Mouse (Mus musculus) CH12.LX (cell line): ENCODE results near the gene Klc4. TPM values are rescaled to one million over a fixed set of nuclear protein-coding genes. Genes with fewer than 3 reads are reported as not detected.
A peak's percentile ranks its signal among the peaks of the same experiment; 100 is the strongest.

Source experiments
- DNase-seq: peaks from one replicate; pipeline ENCODE4 v3.0.0-alpha.2; 2013; ENCODE audit errors: extremely low read depth
- H3K27ac ChIP-seq: 2 replicates; pipeline ENCODE4 v1.5.1; 2012; ENCODE audit warnings: low read depth, mild to moderate bottlenecking, control low read depth, moderate library complexity; ENCODE audit not compliant: insufficient read depth
- H3K27me3 ChIP-seq: replicated peaks from 2 replicates; pipeline ENCODE3; 2012; ENCODE audit warnings: inconsistent platforms
- H3K36me3 ChIP-seq, 2 experiments: replicated peaks in 1 of 2; 2 replicates each; pipeline versions ENCODE3 to v1.6.1; 2012; ENCODE audit warnings: inconsistent platforms in 1 of 2, low read length in 1 of 2, mild to moderate bottlenecking in 1 of 2, mixed read lengths in 1 of 2, moderate library complexity in 1 of 2; ENCODE audit not compliant: control insufficient read depth in 1 of 2, insufficient read depth in 1 of 2
- H3K4me1 ChIP-seq, 2 experiments: 2 replicates each; pipeline ENCODE4 v1.6.1; 2012; ENCODE audit warnings: inconsistent platforms in 1 of 2, moderate library complexity in 1 of 2; ENCODE audit not compliant: insufficient read depth in 2 of 2, control insufficient read depth in 1 of 2
- H3K4me2 ChIP-seq: 2 replicates; pipeline ENCODE4 v1.6.1; 2012; ENCODE audit warnings: low read depth, mild to moderate bottlenecking, control low read depth; ENCODE audit not compliant: poor library complexity, insufficient read depth, severe bottlenecking
- H3K4me3 ChIP-seq, 3 experiments: fragments of 150-350 bp in 1 of 3; sonication (generic) in 1 of 3; replicated peaks in 1 of 3; 2 replicates each; pipeline versions ENCODE3 to v1.5.1; 2011 to 2012; ENCODE audit warnings: low read depth in 2 of 3, low read length in 2 of 3, mild to moderate bottlenecking in 2 of 3, moderate library complexity in 2 of 3, control low read depth in 1 of 3, improper control_type of control experiment in 1 of 3, inconsistent platforms in 1 of 3, mixed read lengths in 1 of 3; ENCODE audit not compliant: poor library complexity in 1 of 3
- H3K79me2 ChIP-seq: replicated peaks from 2 replicates; pipeline ENCODE4 v1.6.1; 2012; ENCODE audit warnings: mild to moderate bottlenecking, moderate library complexity; ENCODE audit not compliant: control insufficient read depth, poor library complexity, insufficient read depth, severe bottlenecking; ENCODE audit errors: extremely low read depth
- H3K9ac ChIP-seq: 2 replicates; pipeline ENCODE4 v1.6.1; 2012; ENCODE audit warnings: low read depth, mild to moderate bottlenecking, control low read depth, moderate library complexity; ENCODE audit not compliant: insufficient read depth
- H3K9me3 ChIP-seq: replicated peaks from 2 replicates; pipeline ENCODE3; 2012; ENCODE audit warnings: low read length, inconsistent platforms, mixed read lengths
- BHLHE40 ChIP-seq: IDR thresholded peaks from 2 replicates; pipeline ENCODE4 v1.6.1; 2011; ENCODE audit warnings: mild to moderate bottlenecking, low read depth, low read length, improper control_type of control experiment
- CHD2 ChIP-seq: IDR thresholded peaks from 2 replicates; pipeline ENCODE4 v1.6.1; 2011; ENCODE audit warnings: low read length, improper control_type of control experiment
- CTCF ChIP-seq, 2 experiments: IDR thresholded peaks in 1 of 2; conservative IDR thresholded peaks in 1 of 2; 2 replicates each; pipeline ENCODE4 v1.5.1; 2011 to 2012; ENCODE audit warnings: low read depth in 2 of 2, low read length in 2 of 2, improper control_type of control experiment in 1 of 2, inconsistent platforms in 1 of 2, mild to moderate bottlenecking in 1 of 2, moderate library complexity in 1 of 2
- JUN ChIP-seq: IDR thresholded peaks from 2 replicates; pipeline ENCODE4 v1.6.1; 2011; ENCODE audit warnings: low read depth, mild to moderate bottlenecking, low read length, improper control_type of control experiment, moderate library complexity; ENCODE audit not compliant: insufficient read depth
- KAT2A ChIP-seq: IDR thresholded peaks from 2 replicates; pipeline ENCODE4 v1.6.1; 2012; ENCODE audit warnings: low read length, improper control_type of control experiment, inconsistent platforms; ENCODE audit not compliant: insufficient replicate concordance
- MAZ ChIP-seq: IDR thresholded peaks from 2 replicates; pipeline ENCODE4 v1.6.1; 2012; ENCODE audit warnings: low read depth, mild to moderate bottlenecking, inconsistent platforms, low read length, improper control_type of control experiment, moderate library complexity
- MXI1 ChIP-seq: IDR thresholded peaks from 2 replicates; pipeline ENCODE4 v1.6.1; 2011; ENCODE audit warnings: mild to moderate bottlenecking, low read depth, low read length, improper control_type of control experiment
- NELFE ChIP-seq: IDR thresholded peaks from 2 replicates; pipeline ENCODE4 v1.6.1; 2011; ENCODE audit warnings: low read depth, low read length, improper control_type of control experiment
- NRF1 ChIP-seq: IDR thresholded peaks from 2 replicates; pipeline ENCODE4 v1.6.1; 2014; ENCODE audit warnings: low read depth, mild to moderate bottlenecking, inconsistent platforms, low read length, improper control_type of control experiment, moderate library complexity
- POLR2A ChIP-seq: IDR thresholded peaks from 2 replicates; pipeline ENCODE4 v1.6.1; 2011; ENCODE audit warnings: low read depth, mild to moderate bottlenecking, improper control_type of control experiment, low read length
- POLR2AphosphoS2 ChIP-seq: IDR thresholded peaks from 2 replicates; pipeline ENCODE4 v1.6.1; 2011; ENCODE audit warnings: low read depth, low read length, improper control_type of control experiment
- RAD21 ChIP-seq: IDR thresholded peaks from 2 replicates; pipeline ENCODE4 v1.6.1; 2011; ENCODE audit warnings: low read depth, mild to moderate bottlenecking, low read length, improper control_type of control experiment, moderate library complexity
- SMC3 ChIP-seq: IDR thresholded peaks from 2 replicates; pipeline ENCODE4 v1.6.1; 2011; ENCODE audit warnings: low read depth, low read length, improper control_type of control experiment
- USF1 ChIP-seq: IDR thresholded peaks from 2 replicates; pipeline ENCODE4 v1.6.1; 2014; ENCODE audit warnings: low read depth, mild to moderate bottlenecking, inconsistent platforms, low read length, improper control_type of control experiment
- ZC3H11A ChIP-seq: IDR thresholded peaks from 2 replicates; pipeline ENCODE4 v1.6.1; 2012; ENCODE audit warnings: low read depth, mild to moderate bottlenecking, inconsistent platforms, low read length, improper control_type of control experiment
- ZMIZ1 ChIP-seq: IDR thresholded peaks from 2 replicates; pipeline ENCODE4 v1.6.1; 2012; ENCODE audit warnings: low read depth, mild to moderate bottlenecking, inconsistent platforms, low read length, improper control_type of control experiment
- ZNF384 ChIP-seq: IDR thresholded peaks from 2 replicates; pipeline ENCODE4 v1.6.1; 2012; ENCODE audit warnings: low read depth, low read length, improper control_type of control experiment, inconsistent platforms
- dilution Hi-C: fragments of 300-500 bp; cut with MboI; formaldehyde crosslinking; loops from 2 replicates; pipeline ENCODE4 v1.14.3; 2020; ENCODE audit warnings: low sequenced_read_pairs; ENCODE audit not compliant: extremely low pct_unique_long_range_greater_than_20kb, extremely low pct_ligation_motif_present
- in situ Hi-C: fragments of 300-500 bp; cut with MboI; formaldehyde crosslinking; loops from 3 replicates; pipeline ENCODE4 v1.14.3; 2019; ENCODE audit warnings: low sequenced_read_pairs, low pct_ligation_motif_present, low pct_unique_long_range_greater_than_20kb, mixed read lengths
- polyA plus RNA-seq: library from polyadenylated mRNA; unstranded; fragments of >175 nt; gene quantifications from 2 replicates; pipeline ENCODE4 v1.2.1, GENCODE M21; 2012; ENCODE audit warnings: low read depth; ENCODE audit not compliant: insufficient read length
- total RNA-seq, 2 experiments: library from RNA; depleted of rRNA; stranded (reverse); fragments of 300-350 nt in 1 of 2; fragments of >200 nt in 1 of 2; gene quantifications; 2 replicates each; pipeline ENCODE4 v1.2.3; 2012 to 2014

Klc4 gene
- total and polyA plus RNA-seq, 3 experiments, result 6.6 to 10.7 (median 6.7) TPM

GRCm38 (mm10) chr17:46602212-46602611 lies 43.6 kb downstream of the Klc4 start:
- Histone ChIP-seq H3K9me3 (no peaks in the 10 kb centered on the region), H3K27me3 (no peaks in the 10 kb centered on the region), H3K4me2 (no peak overlapping the region), H3K9ac (no peak overlapping the region), H3K36me3 (no peaks in the 10 kb centered on the region), H3K79me2 (no peaks in the 10 kb centered on the region), H3K4me1 (no peaks in the 10 kb centered on the region), H3K4me3 (no peak overlapping the region), H3K27ac (no peak overlapping the region)
- DNase-seq, result no peak
- dilution Hi-C loops, result no loop called here
- TF ChIP-seq POLR2AphosphoS2 (no peak), ZNF384 (no peak), MXI1 (no peak), ZC3H11A (no peak), POLR2A (no peak), JUN (no peak), SMC3 (no peak), KAT2A (no peak), NRF1 (no peak), BHLHE40 (no peak), MAZ (no peak), ZMIZ1 (no peak), RAD21 (no peak), CHD2 (no peak)
- in situ Hi-C loops, result no loop called here

GRCm38 (mm10) chr17:46600569-46600968 lies 45.3 kb downstream of the Klc4 start:
- H3K27me3 ChIP-seq, result no peaks in the 10 kb centered on the region
- H3K4me1 ChIP-seq, result no peaks in the 10 kb centered on the region
- H3K4me3 ChIP-seq, result no peak overlapping the region
- no peak overlapping the region for H3K27ac ChIP-seq
- no peak overlapping the region for H3K4me2 ChIP-seq
- dilution Hi-C loops (no loop called here), in situ Hi-C loops (no loop called here)
- TF ChIP-seq ZNF384 (no peak), NELFE (no peak), POLR2AphosphoS2 (no peak), USF1 (no peak), SMC3 (peak; percentile 60), CTCF (conservative IDR thresholded peaks at IDR 0.05 in 1 of 2, IDR thresholded peaks at IDR 0.05 in 1 of 2; ENCODE audit: low read depth in 2 of 2, low read length in 2 of 2) (peak in 1 of 2 experiments; percentile 64; a peak in 2 of 4 replicates), RAD21 (peak; percentile 67)
- DNase-seq, result peak; percentile 34
- no peak overlapping the region for H3K9ac ChIP-seq
- H3K79me2 ChIP-seq, result no peaks in the 10 kb centered on the region
- no peaks in the 10 kb centered on the region for H3K36me3 ChIP-seq
- H3K9me3 ChIP-seq, result no peaks in the 10 kb centered on the region
